Mouse (Mus musculus): ENCODE measurements around the gene Olfr635. TPM values are rescaled to one million over a fixed set of nuclear protein-coding genes. Genes with fewer than 3 reads are reported as not detected.
"Not testable (repeated sequence)": the region's sequence is repeated elsewhere in the genome, so short reads cannot be mapped to it uniquely, and the experiment has no call there.

Olfr635 gene
- not detected in 2 replicates for polyA plus RNA-seq (2016; fragmentation: Nextera tagmentation; extraction: Ambion mirVana)

- Histone ChIP-seq H3K4me1 (no peaks in the 10 kb centered on the region), H3K4me2 (no peak within 1 kb of the TSS), H3K27me3 (no peaks in the 10 kb centered on the region), H3K36me3 (replicated peaks) (no peaks in the 10 kb centered on the region), H3K4me3 (replicated peaks) (no peak within 1 kb of the TSS), H3K9ac (no peak within 1 kb of the TSS), H3K9me3 (no peaks in the 10 kb centered on the region), H3K27ac (no peak within 1 kb of the TSS)
- ATAC-seq (ENCODE audit: low FRiP score), result no peak
- 86% methylated on average over 1 of the region's 1 CpGs for WGBS
Observed at GRCm38 (mm10) chr7:103970852-103971251, at the start of gene Olfr635. Gene Olfr635 (plus strand): TSS chr7:103971152.

GRCm38 (mm10) chr7:103928525-103928924 is 42.4 kb upstream of the Olfr635 start, which contains the start of gene Olfr631:
Gene Olfr631 (plus strand): TSS chr7:103928825.
- Histone ChIP-seq H3K36me3 (replicated peaks) (no peaks in the 10 kb centered on the region), H3K27ac (no peak within 1 kb of the TSS), H3K4me3 (replicated peaks) (no peak within 1 kb of the TSS), H3K9ac (no peak within 1 kb of the TSS), H3K4me1 (no peaks in the 10 kb centered on the region), H3K27me3 (no peaks in the 10 kb centered on the region), H3K4me2 (no peak within 1 kb of the TSS), H3K9me3 (no peaks in the 10 kb centered on the region)
- no peak for ATAC-seq (ENCODE audit: low FRiP score)

DNA sequence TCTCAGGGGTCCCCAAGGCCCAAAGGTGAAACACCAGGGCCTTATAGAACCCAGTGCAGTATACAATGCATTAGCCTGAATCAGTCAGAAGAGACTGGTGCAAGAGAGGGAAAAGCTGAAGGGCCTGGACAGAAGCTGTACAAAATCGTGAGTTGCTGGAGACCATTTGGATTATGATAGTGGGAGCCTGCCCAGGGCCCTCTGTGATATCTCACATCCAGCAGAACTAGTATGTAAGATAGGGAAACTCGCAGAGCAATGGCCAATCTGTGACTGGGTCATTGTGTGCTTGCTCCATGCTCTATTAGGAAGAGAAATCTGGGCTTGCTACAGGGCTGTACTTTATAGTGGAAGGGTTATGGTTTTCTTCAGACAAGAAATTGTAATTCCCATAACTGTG is 36.7 kb upstream of the Olfr635 start, which contains the start of gene Olfr632:
Gene Olfr632 (plus strand): TSS at position 84 of the 400 bp plus-strand sequence.
- Histone ChIP-seq H3K9me3 (no peaks in the 10 kb centered on the region), H3K27me3 (no peaks in the 10 kb centered on the region), H3K4me3 (replicated peaks) (no peak within 1 kb of the TSS), H3K27ac (no peak within 1 kb of the TSS), H3K36me3 (replicated peaks) (no peaks in the 10 kb centered on the region), H3K4me1 (no peaks in the 10 kb centered on the region), H3K4me2 (no peak within 1 kb of the TSS), H3K9ac (no peak within 1 kb of the TSS)
- WGBS, result 83% methylated on average over 2 of the region's 2 CpGs
- ATAC-seq (ENCODE audit: low FRiP score), result no peak

DNA sequence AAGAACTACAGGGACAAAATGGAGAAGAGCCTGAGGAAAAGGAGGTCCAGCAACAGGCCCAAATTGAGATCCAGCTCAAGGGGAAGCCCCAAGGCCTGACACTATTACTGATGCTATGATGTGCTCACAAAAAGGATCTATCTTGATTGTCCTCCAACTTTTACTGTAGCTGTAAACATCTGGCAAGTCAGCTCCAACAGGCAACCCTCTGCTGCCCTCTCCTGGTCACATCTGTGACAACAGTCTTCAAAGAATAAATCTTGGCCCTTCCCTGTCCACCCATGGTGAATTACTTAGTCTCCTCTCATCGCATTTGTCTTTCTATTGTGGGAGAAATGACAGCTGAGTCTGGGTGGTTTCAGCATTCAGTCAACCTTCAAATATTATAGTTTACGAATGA is 28.2 kb upstream of the Olfr635 start:
- no peak overlapping the region for H3K27ac ChIP-seq
- 21% methylated on average over 2 of the region's 2 CpGs for WGBS
- H3K9ac ChIP-seq, result no peak overlapping the region
- no peak overlapping the region for H3K4me2 ChIP-seq
- no peaks in the 10 kb centered on the region for H3K4me1 ChIP-seq
- H3K27me3 ChIP-seq, result no peaks in the 10 kb centered on the region
- ATAC-seq (ENCODE audit: low FRiP score), result no peak
- H3K9me3 ChIP-seq, result no peaks in the 10 kb centered on the region
- no peaks in the 10 kb centered on the region for H3K36me3 ChIP-seq (replicated peaks)
- H3K4me3 ChIP-seq (replicated peaks), result no peak overlapping the region

DNA sequence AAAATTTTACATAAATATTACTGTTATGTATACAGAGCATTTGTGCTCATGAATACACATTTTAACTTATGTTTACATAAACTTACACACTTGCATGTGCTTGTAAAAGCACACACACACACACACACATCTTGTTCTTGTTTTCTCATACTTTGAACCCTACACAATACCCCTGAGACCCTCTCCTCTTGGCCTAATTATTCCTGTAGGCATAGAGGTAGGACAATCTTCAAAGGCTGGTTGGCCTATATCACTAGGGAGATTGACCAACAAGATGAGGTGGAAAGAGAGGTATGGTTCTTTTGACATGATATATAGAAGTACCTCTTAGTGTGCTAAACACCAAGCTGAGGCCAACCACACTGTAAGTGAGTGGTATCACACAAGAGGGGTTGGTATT is 26.8 kb upstream of the Olfr635 start, which contains the start of gene Olfr633:
Gene Olfr633 (plus strand): TSS at position 301 of the 400 bp plus-strand sequence.
- H3K9me3 ChIP-seq, result no peaks in the 10 kb centered on the region
- H3K4me1 ChIP-seq, result no peaks in the 10 kb centered on the region
- H3K27me3 ChIP-seq, result no peaks in the 10 kb centered on the region
- no peak within 1 kb of the TSS for H3K27ac ChIP-seq
- H3K4me3 ChIP-seq (replicated peaks), result no peak within 1 kb of the TSS
- no peak within 1 kb of the TSS for H3K9ac ChIP-seq
- ATAC-seq (ENCODE audit: low FRiP score), result no peak
- H3K4me2 ChIP-seq, result no peak within 1 kb of the TSS
- no peaks in the 10 kb centered on the region for H3K36me3 ChIP-seq (replicated peaks)

DNA sequence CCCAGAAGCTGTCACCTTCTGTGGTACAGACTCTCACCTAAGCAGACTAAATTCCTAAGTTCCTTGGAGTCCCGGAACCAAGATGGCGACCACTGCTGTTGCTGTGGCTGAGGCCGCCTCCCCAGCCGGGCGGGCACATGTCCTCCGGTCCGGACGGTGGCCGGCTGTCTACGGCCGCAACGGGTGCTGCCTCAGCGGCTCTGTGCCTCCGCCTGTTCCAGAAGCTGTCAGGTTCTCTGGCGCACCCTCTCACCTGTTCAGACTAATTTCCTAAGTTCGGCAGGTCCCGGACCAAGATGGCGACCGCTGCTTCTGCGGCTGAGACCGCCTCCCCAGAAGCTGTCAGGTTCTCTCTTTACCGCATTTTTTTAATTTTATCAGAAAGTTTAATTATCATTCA is 4.1 kb upstream of the Olfr635 start:
- not testable (repeated sequence) for H3K36me3 ChIP-seq (replicated peaks); H3K4me1 ChIP-seq; H3K4me2 ChIP-seq; H3K4me3 ChIP-seq (replicated peaks); H3K9ac ChIP-seq; H3K27ac ChIP-seq; H3K9me3 ChIP-seq; ATAC-seq (ENCODE audit: low FRiP score); H3K27me3 ChIP-seq
- 96% methylated on average over 22 of the region's 22 CpGs for WGBS

DNA sequence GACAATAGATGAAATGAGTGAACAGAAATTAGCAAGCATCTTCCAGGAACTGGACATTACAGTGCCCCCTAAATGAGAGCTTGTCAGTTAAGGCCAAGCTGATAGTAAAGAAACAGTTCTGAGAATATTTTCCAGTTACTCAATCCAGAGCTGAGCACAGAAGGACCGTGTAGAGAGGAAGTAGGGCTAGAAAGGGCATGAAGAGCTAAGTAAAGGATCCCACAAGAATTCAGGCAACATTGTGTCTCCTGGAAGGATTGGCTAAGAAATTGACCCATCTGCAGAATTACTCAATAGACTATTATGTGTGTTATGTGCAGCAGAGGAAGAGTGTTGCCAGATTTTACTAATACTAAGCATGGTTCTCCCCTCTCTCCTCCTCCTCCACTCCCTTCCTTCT is 830 bp downstream of the Olfr635 start:
- no peaks in the 10 kb centered on the region for H3K36me3 ChIP-seq (replicated peaks)
- no peaks in the 10 kb centered on the region for H3K4me1 ChIP-seq
- ATAC-seq (ENCODE audit: low FRiP score), result no peak
- no peak overlapping the region for H3K27ac ChIP-seq
- H3K9me3 ChIP-seq, result no peaks in the 10 kb centered on the region
- H3K4me3 ChIP-seq (replicated peaks), result no peak overlapping the region
- H3K4me2 ChIP-seq, result no peak overlapping the region
- H3K9ac ChIP-seq, result no peak overlapping the region
- WGBS, result 56% methylated on average over 1 of the region's 1 CpGs
- no peaks in the 10 kb centered on the region for H3K27me3 ChIP-seq

- no peaks in the 10 kb centered on the region for H3K4me1 ChIP-seq
Observed at GRCm38 (mm10) chr7:103998446-103998845, 27.5 kb downstream of the Olfr635 start, which contains the start of gene Olfr638. Gene Olfr638 (plus strand): TSS chr7:103998746.

GRCm38 (mm10) chr7:103999124-103999523 is 28.2 kb downstream of the Olfr635 start:
- H3K9ac ChIP-seq, result no peak overlapping the region
- H3K4me1 ChIP-seq, result no peaks in the 10 kb centered on the region
- H3K27ac ChIP-seq, result no peak overlapping the region
- no peak for ATAC-seq (ENCODE audit: low FRiP score)
- H3K4me2 ChIP-seq, result no peak overlapping the region
- H3K27me3 ChIP-seq, result no peaks in the 10 kb centered on the region
- H3K36me3 ChIP-seq (replicated peaks), result no peaks in the 10 kb centered on the region
- no peaks in the 10 kb centered on the region for H3K9me3 ChIP-seq
- H3K4me3 ChIP-seq (replicated peaks), result no peak overlapping the region

More at GRCm38 (mm10) chr7:103998446-103998845, 27.5 kb downstream of the Olfr635 start, which contains the start of gene Olfr638:
- no peaks in the 10 kb centered on the region for H3K9me3 ChIP-seq
- H3K4me2 ChIP-seq, result no peak within 1 kb of the TSS
- H3K36me3 ChIP-seq (replicated peaks), result no peaks in the 10 kb centered on the region
- no peak within 1 kb of the TSS for H3K27ac ChIP-seq
- H3K9ac ChIP-seq, result no peak within 1 kb of the TSS
- no peak for ATAC-seq (ENCODE audit: low FRiP score)
- no peak within 1 kb of the TSS for H3K4me3 ChIP-seq (replicated peaks)
- H3K27me3 ChIP-seq, result no peaks in the 10 kb centered on the region

DNA sequence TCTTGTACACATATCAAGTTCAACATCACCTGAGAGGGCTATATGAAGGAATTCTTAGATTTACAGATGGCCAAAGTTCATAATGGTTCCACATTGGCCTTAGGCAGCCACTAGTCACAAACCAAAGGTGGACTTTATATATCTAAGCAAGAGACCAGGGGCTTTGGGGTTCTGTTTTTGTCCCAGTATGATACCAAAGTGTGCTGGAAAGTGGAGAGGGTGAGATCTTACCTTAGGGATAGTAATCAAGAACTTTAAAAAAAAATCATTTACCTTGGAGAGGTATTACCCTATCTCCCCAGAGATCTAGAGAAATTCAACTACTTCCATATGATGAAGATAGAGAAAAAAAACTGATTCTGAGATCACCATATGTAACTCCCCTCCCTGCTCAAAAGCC is 46.3 kb downstream of the Olfr635 start, which contains the start of gene Olfr639:
Gene Olfr639 (minus strand): TSS at position 101 of the 400 bp plus-strand sequence.
- H3K27me3 ChIP-seq, result no peaks in the 10 kb centered on the region
- H3K27ac ChIP-seq, result no peak within 1 kb of the TSS
- H3K4me3 ChIP-seq (replicated peaks), result no peak within 1 kb of the TSS
- no peak within 1 kb of the TSS for H3K9ac ChIP-seq
- no peaks in the 10 kb centered on the region for H3K9me3 ChIP-seq
- H3K4me2 ChIP-seq, result no peak within 1 kb of the TSS
- no peak for ATAC-seq (ENCODE audit: low FRiP score)
- no peaks in the 10 kb centered on the region for H3K36me3 ChIP-seq (replicated peaks)
- no peaks in the 10 kb centered on the region for H3K4me1 ChIP-seq

DNA sequence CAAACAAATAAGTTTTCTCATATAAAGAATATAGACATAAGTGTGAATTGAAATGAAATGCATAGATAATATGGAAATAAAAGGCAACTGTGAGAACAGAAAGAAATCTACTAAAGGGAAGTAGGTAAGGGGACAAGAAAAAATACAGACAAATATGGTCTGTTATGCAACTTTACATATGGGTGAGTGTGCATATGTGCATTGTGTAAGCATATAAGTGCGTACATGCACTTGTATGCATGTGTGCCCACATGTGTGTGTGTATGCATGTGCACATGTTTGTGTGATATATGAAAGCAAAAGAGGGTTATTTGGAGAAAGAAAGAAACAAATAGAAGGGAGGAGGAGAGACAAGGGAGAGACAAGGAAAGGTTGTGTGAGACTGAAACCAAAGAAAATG is 48.0 kb downstream of the Olfr635 start:
- H3K4me1 ChIP-seq, result no peaks in the 10 kb centered on the region
- H3K27me3 ChIP-seq, result no peaks in the 10 kb centered on the region
- H3K27ac ChIP-seq, result no peak overlapping the region
- H3K36me3 ChIP-seq (replicated peaks), result no peaks in the 10 kb centered on the region
- no peak overlapping the region for H3K9ac ChIP-seq
- 95% methylated on average over 1 of the region's 1 CpGs for WGBS
- H3K9me3 ChIP-seq, result no peaks in the 10 kb centered on the region
- no peak overlapping the region for H3K4me2 ChIP-seq
- no peak overlapping the region for H3K4me3 ChIP-seq (replicated peaks)
- ATAC-seq (ENCODE audit: low FRiP score), result no peak

- H3K27me3 ChIP-seq, result no peaks in the 10 kb centered on the region
- 88% methylated on average over 6 of the region's 6 CpGs for WGBS
- H3K9ac ChIP-seq, result no peak overlapping the region
- no peak overlapping the region for H3K4me2 ChIP-seq
- H3K27ac ChIP-seq, result no peak overlapping the region
- no peaks in the 10 kb centered on the region for H3K9me3 ChIP-seq
- no peaks in the 10 kb centered on the region for H3K4me1 ChIP-seq
- no peak overlapping the region for H3K4me3 ChIP-seq (replicated peaks)
- H3K36me3 ChIP-seq (replicated peaks), result no peaks in the 10 kb centered on the region
- no peak for ATAC-seq (ENCODE audit: low FRiP score)
Observed at GRCm38 (mm10) chr7:104021651-104022050, 50.7 kb downstream of the Olfr635 start.

- Histone ChIP-seq H3K4me3 (replicated peaks) (no peak within 1 kb of the TSS), H3K27ac (no peak within 1 kb of the TSS), H3K4me1 (no peaks in the 10 kb centered on the region), H3K27me3 (no peaks in the 10 kb centered on the region), H3K4me2 (no peak within 1 kb of the TSS), H3K9ac (no peak within 1 kb of the TSS), H3K9me3 (no peaks in the 10 kb centered on the region), H3K36me3 (replicated peaks) (no peaks in the 10 kb centered on the region)
- ATAC-seq (ENCODE audit: low FRiP score), result no peak
- 88% methylated on average over 6 of the region's 6 CpGs for WGBS
Observed at GRCm38 (mm10) chr7:104025473-104025872, 54.5 kb downstream of the Olfr635 start, which contains the start of gene Olfr640. Gene Olfr640 (minus strand): TSS chr7:104025573.
